Mouse (Mus musculus) neural tube, embryonic 11.5 days (tissue): Measurements from ENCODE around the gene Smok2b. TPM values are rescaled to one million over a fixed set of nuclear protein-coding genes. Genes with fewer than 3 reads are reported as not detected.
A peak's percentile ranks its signal among the peaks of the same experiment; 100 is the strongest.
"Not testable (repeated sequence)": the region's sequence is repeated elsewhere in the genome, so short reads cannot be mapped to it uniquely, and the experiment has no call there.

Experiments
- ATAC-seq: fragments of 200-750 bp; cut with Nextera tagmentation; 2 replicates; pipeline ENCODE4 v1.8.0; 2017; ENCODE audit warnings: moderate number of reproducible peaks, mild to moderate bottlenecking, moderate TSS enrichment, moderate library complexity; ENCODE audit not compliant: insufficient read depth, low FRiP score, low TSS enrichment
- DNase-seq: peaks from one replicate; pipeline ENCODE4 v3.0.0-alpha.2; 2015; ENCODE audit warnings: low spot score
- H3K27ac ChIP-seq: fragments of 300-500 bp; sonication (generic); 2 replicates; pipeline ENCODE4 v1.5.1; 2014; ENCODE audit warnings: low read depth, mild to moderate bottlenecking, low read length
- H3K27me3 ChIP-seq: fragments of 300-500 bp; sonication (generic); 2 replicates; pipeline ENCODE4 v1.6.1; 2014; ENCODE audit warnings: mild to moderate bottlenecking, low read length, mixed read lengths; ENCODE audit not compliant: control insufficient read depth, insufficient read depth
- H3K36me3 ChIP-seq: fragments of 300-500 bp; sonication (generic); 2 replicates; pipeline ENCODE4 v1.6.1; 2014; ENCODE audit warnings: mild to moderate bottlenecking, low read length, moderate library complexity, mixed read lengths; ENCODE audit not compliant: control insufficient read depth, insufficient read depth
- H3K4me1 ChIP-seq: fragments of 300-500 bp; sonication (generic); 2 replicates; pipeline ENCODE4 v1.6.1; 2014; ENCODE audit warnings: low read length, mixed read lengths; ENCODE audit not compliant: control insufficient read depth, insufficient read depth
- H3K4me2 ChIP-seq: fragments of 300-500 bp; sonication (generic); 2 replicates; pipeline ENCODE4 v1.6.1; 2014; ENCODE audit warnings: low read depth, mild to moderate bottlenecking, moderate library complexity
- H3K4me3 ChIP-seq: fragments of 300-500 bp; sonication (generic); 2 replicates; pipeline ENCODE4 v1.5.1; 2014; ENCODE audit warnings: low read depth, low read length
- H3K9ac ChIP-seq: fragments of 300-500 bp; sonication (generic); 2 replicates; pipeline ENCODE4 v1.6.1; 2014; ENCODE audit warnings: mild to moderate bottlenecking, low read length
- H3K9me3 ChIP-seq: fragments of 300-500 bp; sonication (generic); 2 replicates; pipeline ENCODE4 v1.6.1; 2016; ENCODE audit warnings: low read length; ENCODE audit not compliant: control insufficient read depth
- WGBS: fragments of 180-500 bp; shearing (Covaris S2); extraction: QIAGEN DNeasy Blood & Tissue Kit; methylation state at CpG from one replicate; pipeline ENCODE4 v1.1.7; 2014; 5-methylcytosine and 5-hydroxymethylcytosine counted together
- polyA plus RNA-seq: library from polyadenylated mRNA; unstranded; fragments of >200 nt; fragmentation: Nextera tagmentation; extraction: Ambion mirVana; gene quantifications from 2 replicates; pipeline ENCODE4 v1.2.1, GENCODE M21; 2014

Gene Smok2b
- polyA plus RNA-seq, 1 experiment from 2014 or later, result not detected

DNA sequence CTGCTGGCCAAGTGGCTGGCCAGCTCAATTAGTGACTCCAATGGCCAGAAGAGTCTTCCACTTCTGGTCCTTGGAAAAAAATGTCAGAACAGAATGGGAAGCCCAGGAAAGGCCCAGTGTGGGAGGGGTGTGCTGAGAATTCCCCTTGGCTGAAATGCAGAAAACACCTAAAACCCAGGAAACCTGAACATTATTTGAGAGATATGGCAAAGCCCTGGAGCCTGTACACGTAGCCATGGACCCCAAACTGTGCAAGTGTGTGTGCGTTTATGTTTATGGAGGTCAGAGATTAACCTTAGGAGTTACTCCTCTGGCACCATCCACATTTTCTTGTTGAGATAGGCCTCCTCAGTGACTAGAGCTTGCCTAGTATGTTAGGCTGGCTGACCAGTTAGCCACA, 31.2 kb upstream of the Smok2b start:
- H3K4me3 ChIP-seq, H3K9ac ChIP-seq, DNase-seq, H3K4me1 ChIP-seq, H3K27me3 ChIP-seq, ATAC-seq, H3K4me2 ChIP-seq, H3K36me3 ChIP-seq, H3K27ac ChIP-seq: not testable (repeated sequence)
- peaks cover 27% of the 10 kb centered on the region for H3K9me3 ChIP-seq
- WGBS, result 91% methylated on average over 2 of the region's 2 CpGs

DNA sequence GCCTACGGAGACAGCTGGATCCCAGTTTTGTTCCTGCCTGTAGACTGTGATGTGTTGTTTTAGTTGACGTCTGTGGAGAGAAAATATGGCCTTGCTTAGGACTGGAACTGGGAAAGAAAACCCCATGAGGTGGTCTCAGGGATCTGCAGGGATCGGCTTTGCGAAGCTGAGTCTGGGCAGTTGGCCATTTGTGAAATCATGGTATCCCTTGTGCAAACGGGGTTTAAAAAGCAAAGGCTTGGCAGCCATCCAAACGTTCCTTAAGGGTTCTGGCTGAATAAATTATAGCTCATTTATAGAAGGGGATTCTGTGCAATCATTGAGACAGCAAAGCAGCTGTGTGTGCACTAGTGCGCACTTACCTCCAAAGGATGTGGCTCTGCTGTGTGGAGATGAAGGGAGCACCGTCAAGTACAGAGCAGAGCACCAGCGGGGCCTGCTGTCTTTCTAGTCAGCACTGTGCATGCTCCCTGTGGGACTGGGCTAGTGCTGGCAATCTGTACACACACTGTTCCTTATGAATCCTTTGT, 30.1 kb upstream of the Smok2b start:
- DNase-seq, ATAC-seq: not testable (repeated sequence)
- WGBS, result 86% methylated on average over 8 of the region's 9 CpGs

DNA sequence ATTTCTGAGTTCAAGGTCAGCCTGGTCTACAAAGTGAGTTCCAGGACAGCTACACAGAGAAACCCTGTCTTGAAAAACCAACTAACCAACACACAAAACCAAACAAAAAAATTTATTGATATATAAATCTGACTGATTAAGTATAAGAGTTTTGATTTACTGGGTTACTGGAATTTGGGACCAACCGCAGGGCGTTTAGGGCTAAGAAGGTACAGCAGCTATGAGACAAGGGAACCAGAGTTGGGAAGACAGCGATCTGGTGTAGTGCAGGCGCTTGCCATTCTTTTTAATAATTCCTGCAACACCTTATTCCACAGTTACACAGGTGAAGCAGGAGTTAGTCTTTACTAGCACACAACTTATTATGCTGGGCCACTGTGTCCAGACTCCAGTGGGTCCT, 28.5 kb upstream of the Smok2b start:
- H3K4me2 ChIP-seq, H3K36me3 ChIP-seq, H3K9ac ChIP-seq, DNase-seq, H3K27me3 ChIP-seq, H3K27ac ChIP-seq, H3K4me1 ChIP-seq, ATAC-seq, H3K4me3 ChIP-seq: not testable (repeated sequence)
- 90% methylated on average over 4 of the region's 4 CpGs for WGBS
- H3K9me3 ChIP-seq, result peaks cover 23% of the 10 kb centered on the region

More for the DNA sequence above, 30.1 kb upstream of the Smok2b start:
- H3K36me3 ChIP-seq, H3K27ac ChIP-seq, H3K4me2 ChIP-seq, H3K9ac ChIP-seq, H3K4me1 ChIP-seq, H3K4me3 ChIP-seq, H3K27me3 ChIP-seq: not testable (repeated sequence)
- H3K9me3 ChIP-seq, result peaks cover 27% of the 10 kb centered on the region

- not testable (repeated sequence) for DNase-seq, ATAC-seq, H3K4me3 ChIP-seq, H3K4me2 ChIP-seq, H3K27ac ChIP-seq, H3K4me1 ChIP-seq, H3K9ac ChIP-seq, H3K27me3 ChIP-seq, H3K36me3 ChIP-seq
- WGBS, result 86% methylated on average over 2 of the region's 3 CpGs
- H3K9me3 ChIP-seq, result peaks cover 29% of the 10 kb centered on the region
Observed at GRCm38 (mm10) chr17:13202453-13203107, 27.5 kb upstream of the Smok2b start.

DNA sequence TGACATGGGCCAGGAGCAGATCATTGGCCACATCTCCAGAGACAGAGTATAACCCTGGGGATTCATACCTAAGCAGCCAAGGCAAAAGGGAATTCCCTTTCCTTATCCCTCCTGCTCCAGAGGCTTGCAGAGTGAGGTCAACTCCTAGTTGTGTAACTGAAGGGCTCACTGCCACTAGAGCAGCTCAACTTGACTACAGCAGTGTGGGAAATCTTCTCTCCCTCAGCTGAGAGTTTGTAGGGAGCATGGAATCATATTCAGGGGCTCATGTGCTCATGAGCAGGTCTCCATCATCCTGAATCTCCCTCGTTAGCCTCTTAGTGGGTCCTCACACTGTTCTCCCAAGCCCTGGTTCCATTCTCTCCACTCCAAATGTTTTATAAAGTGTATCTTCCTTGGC, 24.8 kb upstream of the Smok2b start:
- not testable (repeated sequence) for H3K9ac ChIP-seq, H3K36me3 ChIP-seq, H3K27ac ChIP-seq, H3K4me1 ChIP-seq, H3K27me3 ChIP-seq, DNase-seq, ATAC-seq, H3K4me3 ChIP-seq, H3K4me2 ChIP-seq
- 89% methylated on average over 1 of the region's 1 CpGs for WGBS
- peaks cover 26% of the 10 kb centered on the region for H3K9me3 ChIP-seq

DNA sequence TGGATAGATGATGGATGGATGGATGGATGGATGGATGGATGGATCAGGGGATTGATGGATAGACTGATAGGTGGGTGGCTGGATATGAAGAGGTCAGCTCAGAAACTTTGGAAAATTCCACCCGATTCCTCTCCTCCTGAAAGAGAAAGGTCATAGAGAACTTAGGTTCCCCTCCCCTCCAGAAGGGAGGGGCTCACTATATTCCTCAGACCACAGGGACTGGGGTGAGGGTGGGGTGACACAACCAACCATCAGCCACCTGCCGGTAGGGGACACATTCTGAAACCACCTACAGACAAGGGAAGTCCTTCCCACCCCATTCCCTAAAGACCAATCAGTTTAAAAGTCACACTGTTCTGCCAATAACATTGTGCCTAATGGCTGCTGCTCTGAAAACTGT, 23.6 kb upstream of the Smok2b start:
- DNase-seq (no peak), ATAC-seq (peak; percentile 27; the same call in 1 of the 2 replicates)
- H3K4me2 ChIP-seq, result no peak overlapping the region
- H3K4me3 ChIP-seq, result no peak overlapping the region
- H3K9ac ChIP-seq, result no peak overlapping the region
- peaks cover 19% of the 10 kb centered on the region for H3K9me3 ChIP-seq
- no peaks in the 10 kb centered on the region for H3K27me3 ChIP-seq
- H3K4me1 ChIP-seq, result no peaks in the 10 kb centered on the region
- 87% methylated on average over 2 of the region's 2 CpGs for WGBS
- 0 out of 2 replicates have a peak, but pooled peaks cover 3% of the 10 kb centered on the region for H3K36me3 ChIP-seq
- H3K27ac ChIP-seq, result no peak overlapping the region

GRCm38 (mm10) chr17:13208460-13208859, 21.6 kb upstream of the Smok2b start:
- not testable (repeated sequence) for H3K4me2 ChIP-seq, H3K27me3 ChIP-seq, H3K27ac ChIP-seq, H3K4me3 ChIP-seq, H3K36me3 ChIP-seq, DNase-seq, H3K9ac ChIP-seq, H3K4me1 ChIP-seq, ATAC-seq
- H3K9me3 ChIP-seq, result peaks cover 36% of the 10 kb centered on the region

- no peak overlapping the region for H3K4me2 ChIP-seq
- no peak overlapping the region for H3K4me3 ChIP-seq
- H3K9ac ChIP-seq, result no peak overlapping the region
- no peaks in the 10 kb centered on the region for H3K27me3 ChIP-seq
- H3K36me3 ChIP-seq, result no peaks in the 10 kb centered on the region
- no peaks in the 10 kb centered on the region for H3K4me1 ChIP-seq
- peaks cover 65% of the 10 kb centered on the region for H3K9me3 ChIP-seq
- ATAC-seq (no peak), DNase-seq (no peak)
- WGBS, result 74% methylated on average over 7 of the region's 7 CpGs
- no peak overlapping the region for H3K27ac ChIP-seq
Observed at GRCm38 (mm10) chr17:13212136-13212850, 17.8 kb upstream of the Smok2b start.

- 65% methylated on average over 4 of the region's 4 CpGs for WGBS
- no peaks in the 10 kb centered on the region for H3K27me3 ChIP-seq
- DNase-seq, result no peak
- H3K9me3 ChIP-seq, result peaks cover 77% of the 10 kb centered on the region
- H3K4me3 ChIP-seq, result no peak overlapping the region
- ATAC-seq, result no peak
- H3K36me3 ChIP-seq, result no peaks in the 10 kb centered on the region
- H3K9ac ChIP-seq, result no peak overlapping the region
- H3K4me2 ChIP-seq, result no peak overlapping the region
- H3K4me1 ChIP-seq, result no peaks in the 10 kb centered on the region
- H3K27ac ChIP-seq, result no peak overlapping the region
Observed at GRCm38 (mm10) chr17:13214169-13214568, 15.9 kb upstream of the Smok2b start.
